Mouse (Mus musculus): ENCODE data around the gene Wdr46. TPM values are rescaled to one million over a fixed set of nuclear protein-coding genes. Genes with fewer than 3 reads are reported as not detected.
A peak's percentile ranks its signal among the peaks of the same experiment; 100 is the strongest.

The Wdr46 gene
- polyA plus RNA-seq, 1 experiment from 2014 or later: 41.9 TPM

DNA sequence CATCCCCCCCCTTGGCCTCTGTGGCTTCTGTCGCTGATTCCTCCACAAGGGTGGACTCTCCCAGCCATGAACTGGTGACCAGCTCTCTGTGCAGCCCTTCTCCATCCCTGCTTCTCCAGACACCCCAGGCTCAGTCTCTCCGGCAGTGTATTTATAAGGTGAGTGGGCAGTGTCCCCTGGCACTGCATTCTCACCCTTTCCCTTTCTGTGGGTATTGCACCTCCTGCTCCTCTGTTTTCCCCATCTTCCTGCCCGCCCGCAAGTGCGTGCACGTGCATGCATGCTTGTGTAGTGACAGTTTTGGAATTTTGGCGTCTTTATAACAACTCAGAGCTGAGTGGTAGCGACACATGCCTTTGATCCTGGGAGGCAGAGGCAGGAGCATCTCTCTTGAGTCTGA is 26.6 kb upstream of the Wdr46 start:
- H3K36me3 ChIP-seq (replicated peaks): peaks cover 56% of the 10 kb centered on the region
- no peak overlapping the region for H3K4me3 ChIP-seq (replicated peaks)

DNA sequence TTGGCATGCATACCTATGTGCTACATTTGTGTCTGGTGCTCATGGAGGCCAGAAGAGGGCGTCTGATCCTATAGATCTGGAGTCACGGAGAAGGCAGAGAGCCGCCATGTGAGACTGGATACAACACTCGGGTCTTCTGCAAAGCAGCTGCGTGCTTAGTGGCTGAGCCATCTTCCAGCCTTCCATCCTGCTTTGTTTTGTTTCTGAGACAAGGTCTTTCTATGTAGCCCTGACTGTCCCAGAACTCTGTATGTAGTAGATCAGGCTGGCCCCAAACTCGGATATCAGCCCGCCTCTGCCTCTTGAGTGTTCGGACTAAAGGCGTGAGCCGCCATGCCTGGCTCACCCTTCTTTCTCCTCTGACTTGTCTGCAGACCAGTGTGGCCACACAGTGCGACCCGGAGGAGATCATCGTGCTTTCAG is 25.5 kb upstream of the Wdr46 start:
- H3K9ac ChIP-seq: no peak overlapping the region; the same call in 1 of the 2 replicates
- peak overlapping the region; percentile 36; the same call in 1 of the 2 replicates for H3K27ac ChIP-seq
- H3K36me3 ChIP-seq (replicated peaks): peaks cover 56% of the 10 kb centered on the region

More for the DNA sequence above, 26.6 kb upstream of the Wdr46 start:
- no peak for ATAC-seq (ENCODE audit: low FRiP score)
- Histone ChIP-seq H3K4me1 (peaks cover 53% of the 10 kb centered on the region), H3K27ac (no peak overlapping the region), H3K9me3 (no peaks in the 10 kb centered on the region), H3K27me3 (peaks cover 7% of the 10 kb centered on the region; the same call in 1 of the 2 replicates), H3K4me2 (no peak overlapping the region), H3K9ac (no peak overlapping the region)
- WGBS: 96% methylated on average over 8 of the region's 8 CpGs

DNA sequence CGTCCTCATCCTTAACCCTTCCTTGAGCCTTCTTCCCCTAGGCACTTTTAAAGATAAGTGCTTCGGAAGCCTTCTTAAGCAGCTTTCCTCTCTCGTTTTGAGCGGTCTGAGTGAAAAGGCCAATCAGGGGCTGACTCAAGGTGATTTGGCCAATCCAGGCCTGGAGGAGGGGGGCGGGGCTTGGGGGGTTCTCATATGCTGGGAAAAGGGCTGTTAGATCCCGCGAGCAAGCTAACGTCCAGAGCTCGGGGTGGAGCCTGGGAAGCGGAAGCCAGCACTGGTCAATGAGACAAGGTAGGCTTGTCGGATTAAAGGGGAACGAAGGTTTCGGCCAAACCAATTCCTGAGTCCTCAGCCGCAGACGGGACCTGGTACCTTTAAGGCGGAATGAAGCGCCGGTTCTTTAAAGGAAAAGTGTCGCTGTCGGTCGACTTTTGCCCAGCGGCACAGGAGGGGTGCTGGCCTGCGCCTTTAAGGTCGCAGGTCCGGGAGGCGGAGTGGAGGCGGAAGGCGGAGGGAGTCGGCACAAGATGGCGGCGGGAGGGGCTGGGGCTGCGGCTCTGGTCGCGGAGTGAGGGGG is 24.7 kb upstream of the Wdr46 start, which contains the start of the genes Tapbp and Zbtb22:
Gene Tapbp (plus strand): TSS at position 229 of the 580 bp plus-strand sequence.
Gene Zbtb22 (plus strand): TSS at position 234 of the 580 bp plus-strand sequence.
- Histone ChIP-seq H3K9ac (peak within 1 kb of the TSS; percentile 66), H3K4me1 (peaks cover 60% of the 10 kb centered on the region), H3K4me3 (replicated peaks) (peak within 1 kb of the TSS; percentile 65), H3K4me2 (peak within 1 kb of the TSS; percentile 65), H3K27me3 (peaks cover 7% of the 10 kb centered on the region; the same call in 1 of the 2 replicates), H3K36me3 (replicated peaks) (peaks cover 56% of the 10 kb centered on the region), H3K27ac (peak within 1 kb of the TSS; percentile 88), H3K9me3 (no peaks in the 10 kb centered on the region)
- WGBS: under 1% methylated on average over 34 of the region's 34 CpGs
- ATAC-seq (ENCODE audit: low FRiP score): peak; percentile 91

More for the DNA sequence above, 25.5 kb upstream of the Wdr46 start:
- ATAC-seq (ENCODE audit: low FRiP score): no peak
- Histone ChIP-seq H3K4me2 (peak overlapping the region; percentile 65), H3K27me3 (peaks cover 7% of the 10 kb centered on the region; the same call in 1 of the 2 replicates), H3K4me1 (peaks cover 62% of the 10 kb centered on the region), H3K9me3 (no peaks in the 10 kb centered on the region), H3K4me3 (replicated peaks) (peak overlapping the region; percentile 10; the same call in 1 of the 2 replicates)
- whole genome bisulfite sequencing: 74% methylated on average over 13 of the region's 13 CpGs

DNA sequence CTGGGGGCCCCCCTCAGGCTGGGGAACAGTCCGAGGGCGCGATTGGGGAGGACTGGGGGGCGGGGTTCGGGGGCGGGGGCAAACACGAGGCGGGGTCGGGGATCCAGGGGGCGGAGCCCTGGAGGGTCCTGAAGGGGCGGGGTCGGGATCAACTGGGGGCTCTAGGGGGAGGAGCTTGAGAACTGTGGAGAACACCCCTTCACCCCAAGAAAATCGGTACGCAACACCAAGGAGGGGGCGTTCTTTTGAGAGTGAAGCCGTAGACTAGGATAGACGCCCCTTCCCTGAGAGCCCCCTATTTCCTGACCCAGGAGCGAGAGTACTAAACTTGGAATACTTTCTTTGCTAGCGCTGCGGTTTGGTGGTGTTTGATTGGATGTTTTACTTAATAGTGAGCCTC is 24.2 kb upstream of the Wdr46 start:
- H3K36me3 ChIP-seq (replicated peaks): peaks cover 52% of the 10 kb centered on the region
- peaks cover 60% of the 10 kb centered on the region for H3K4me1 ChIP-seq
- H3K4me2 ChIP-seq: peak overlapping the region; percentile 65
- peak overlapping the region; percentile 88 for H3K27ac ChIP-seq
- peak overlapping the region; percentile 65 for H3K4me3 ChIP-seq (replicated peaks)
- WGBS: under 1% methylated on average over 15 of the region's 20 CpGs
- peaks cover 7% of the 10 kb centered on the region; the same call in 1 of the 2 replicates for H3K27me3 ChIP-seq
- peak overlapping the region; percentile 66 for H3K9ac ChIP-seq
- H3K9me3 ChIP-seq: no peaks in the 10 kb centered on the region
- peak; percentile 18 for ATAC-seq (ENCODE audit: low FRiP score)

DNA sequence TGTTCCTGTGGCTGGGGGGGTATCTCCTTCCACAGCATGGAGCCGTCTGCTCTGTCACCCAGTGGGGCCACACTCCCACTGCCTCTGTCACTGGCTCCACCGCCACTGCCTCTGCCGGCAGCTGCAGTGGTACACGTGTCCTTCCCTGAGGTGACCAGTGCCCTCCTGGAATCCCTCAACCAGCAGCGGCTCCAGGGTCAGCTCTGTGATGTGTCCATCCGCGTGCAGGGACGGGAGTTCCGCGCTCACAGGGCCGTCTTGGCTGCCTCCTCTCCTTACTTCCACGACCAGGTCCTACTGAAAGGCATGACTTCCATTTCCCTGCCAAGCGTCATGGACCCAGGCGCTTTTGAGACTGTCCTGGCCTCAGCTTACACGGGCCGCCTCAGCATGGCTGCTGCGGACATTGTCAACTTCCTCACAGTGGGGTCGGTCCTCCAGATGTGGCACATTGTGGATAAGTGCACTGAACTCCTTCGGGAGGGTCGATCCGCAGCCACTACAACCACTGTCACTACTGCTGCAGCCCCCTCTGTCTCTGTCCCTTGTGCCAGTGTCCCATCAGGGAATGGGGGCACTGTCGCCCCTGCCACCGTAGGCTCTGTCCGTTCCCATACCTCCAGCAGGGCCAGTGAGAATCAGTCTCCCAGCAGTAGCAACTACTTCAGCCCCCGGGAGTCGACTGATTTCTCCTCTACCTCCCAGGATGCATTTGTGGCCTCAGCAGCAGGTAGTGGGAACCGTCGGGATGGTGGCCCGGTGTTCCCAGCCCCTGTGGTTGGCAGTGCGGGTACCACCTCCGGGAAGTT is 23.4 kb upstream of the Wdr46 start:
- H3K27me3 ChIP-seq: peaks cover 7% of the 10 kb centered on the region; the same call in 1 of the 2 replicates
- H3K4me1 ChIP-seq: peaks cover 60% of the 10 kb centered on the region
- 71% methylated on average over 31 of the region's 31 CpGs for WGBS
- ATAC-seq (ENCODE audit: low FRiP score): no peak
- H3K4me2 ChIP-seq: peak overlapping the region; percentile 65
- H3K9me3 ChIP-seq: no peaks in the 10 kb centered on the region
- peak overlapping the region; percentile 65 for H3K4me3 ChIP-seq (replicated peaks)
- H3K27ac ChIP-seq: no peak overlapping the region
- H3K36me3 ChIP-seq (replicated peaks): peaks cover 44% of the 10 kb centered on the region
- peak overlapping the region; percentile 66 for H3K9ac ChIP-seq

DNA sequence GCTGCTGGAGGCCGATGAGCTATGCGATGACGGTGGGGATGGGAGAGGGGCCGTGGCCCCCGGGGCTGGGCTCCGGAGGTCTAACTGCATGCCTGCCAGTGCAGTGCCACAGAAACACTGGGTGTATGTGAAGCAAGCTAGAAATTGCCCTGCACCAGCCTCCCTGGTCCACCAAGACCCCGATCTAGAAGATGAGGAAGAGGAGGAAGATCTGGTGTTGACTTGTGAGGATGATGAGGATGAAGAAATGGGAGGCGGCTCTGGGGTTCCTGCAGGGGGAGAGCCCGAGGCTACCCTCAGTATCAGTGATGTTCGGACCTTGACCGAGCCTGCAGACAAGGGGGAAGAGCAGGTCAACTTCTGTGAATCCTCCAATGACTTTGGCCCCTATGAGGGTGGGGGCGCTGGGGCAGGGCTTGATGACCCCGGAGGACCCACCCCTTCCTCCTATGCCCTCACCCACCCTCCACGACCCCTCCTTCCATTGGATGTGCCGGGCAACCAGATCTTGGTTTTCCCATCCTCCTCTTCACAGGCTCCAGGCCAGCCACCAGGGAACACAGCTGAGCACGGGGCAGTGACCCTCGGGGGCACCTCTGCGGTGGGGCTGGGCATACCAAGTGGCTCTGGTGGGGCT is 22.7 kb upstream of the Wdr46 start:
- Histone ChIP-seq H3K4me1 (peaks cover 60% of the 10 kb centered on the region), H3K4me2 (no peak overlapping the region), H3K9me3 (no peaks in the 10 kb centered on the region), H3K27me3 (peaks cover 7% of the 10 kb centered on the region; the same call in 1 of the 2 replicates), H3K36me3 (replicated peaks) (peaks cover 37% of the 10 kb centered on the region), H3K27ac (no peak overlapping the region), H3K4me3 (replicated peaks) (no peak overlapping the region; the same call in 1 of the 2 replicates), H3K9ac (no peak overlapping the region)
- no peak for ATAC-seq (ENCODE audit: low FRiP score)
- 84% methylated on average over 18 of the region's 18 CpGs for WGBS

DNA sequence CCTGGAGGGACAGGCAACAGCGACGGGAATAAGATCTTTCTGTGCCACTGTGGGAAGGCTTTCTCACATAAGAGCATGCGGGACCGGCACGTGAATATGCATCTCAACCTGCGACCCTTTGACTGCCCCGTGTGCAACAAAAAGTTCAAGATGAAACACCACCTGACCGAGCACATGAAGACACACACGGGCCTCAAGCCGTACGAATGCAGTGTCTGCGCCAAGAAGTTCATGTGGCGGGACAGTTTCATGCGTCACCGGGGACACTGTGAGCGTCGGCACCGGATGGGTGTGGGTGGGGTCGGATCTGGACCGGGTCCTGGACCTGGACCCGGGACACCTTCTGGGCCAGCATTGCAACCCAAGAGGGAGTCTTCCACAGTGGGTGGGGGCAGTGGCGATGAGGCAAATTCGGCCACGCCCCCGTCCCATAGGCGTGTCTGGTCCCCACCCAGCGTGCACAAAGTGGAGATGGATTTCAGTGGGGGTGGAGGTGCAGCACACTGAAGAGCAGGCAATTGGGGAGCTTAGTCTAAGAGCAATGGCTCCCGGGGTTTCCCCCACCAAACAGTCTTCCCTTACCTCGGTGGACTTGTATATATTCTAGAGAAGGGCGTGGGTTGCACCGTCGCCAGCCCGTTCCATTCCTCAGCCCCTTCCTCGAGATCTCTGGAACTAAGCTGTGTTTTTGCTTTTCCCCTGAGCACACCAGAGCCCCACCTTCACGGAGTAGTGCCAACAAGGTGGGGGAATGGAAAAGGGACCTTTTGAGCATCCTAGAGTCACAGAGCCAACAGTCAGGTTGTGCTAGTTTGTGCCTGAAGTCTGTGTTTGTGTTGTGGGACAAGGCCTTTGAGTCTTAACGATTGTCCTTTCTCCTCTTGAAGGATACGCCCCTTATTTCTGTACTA is 21.9 kb upstream of the Wdr46 start:
- Histone ChIP-seq H3K36me3 (replicated peaks) (peaks cover 31% of the 10 kb centered on the region), H3K4me3 (replicated peaks) (peak overlapping the region; percentile 46), H3K9me3 (no peaks in the 10 kb centered on the region), H3K4me2 (peak overlapping the region; percentile 87), H3K27me3 (peaks cover 7% of the 10 kb centered on the region; the same call in 1 of the 2 replicates), H3K4me1 (peaks cover 57% of the 10 kb centered on the region), H3K27ac (no peak overlapping the region), H3K9ac (no peak overlapping the region)
- WGBS: 62% methylated on average over 37 of the region's 37 CpGs
- no peak for ATAC-seq (ENCODE audit: low FRiP score)

DNA sequence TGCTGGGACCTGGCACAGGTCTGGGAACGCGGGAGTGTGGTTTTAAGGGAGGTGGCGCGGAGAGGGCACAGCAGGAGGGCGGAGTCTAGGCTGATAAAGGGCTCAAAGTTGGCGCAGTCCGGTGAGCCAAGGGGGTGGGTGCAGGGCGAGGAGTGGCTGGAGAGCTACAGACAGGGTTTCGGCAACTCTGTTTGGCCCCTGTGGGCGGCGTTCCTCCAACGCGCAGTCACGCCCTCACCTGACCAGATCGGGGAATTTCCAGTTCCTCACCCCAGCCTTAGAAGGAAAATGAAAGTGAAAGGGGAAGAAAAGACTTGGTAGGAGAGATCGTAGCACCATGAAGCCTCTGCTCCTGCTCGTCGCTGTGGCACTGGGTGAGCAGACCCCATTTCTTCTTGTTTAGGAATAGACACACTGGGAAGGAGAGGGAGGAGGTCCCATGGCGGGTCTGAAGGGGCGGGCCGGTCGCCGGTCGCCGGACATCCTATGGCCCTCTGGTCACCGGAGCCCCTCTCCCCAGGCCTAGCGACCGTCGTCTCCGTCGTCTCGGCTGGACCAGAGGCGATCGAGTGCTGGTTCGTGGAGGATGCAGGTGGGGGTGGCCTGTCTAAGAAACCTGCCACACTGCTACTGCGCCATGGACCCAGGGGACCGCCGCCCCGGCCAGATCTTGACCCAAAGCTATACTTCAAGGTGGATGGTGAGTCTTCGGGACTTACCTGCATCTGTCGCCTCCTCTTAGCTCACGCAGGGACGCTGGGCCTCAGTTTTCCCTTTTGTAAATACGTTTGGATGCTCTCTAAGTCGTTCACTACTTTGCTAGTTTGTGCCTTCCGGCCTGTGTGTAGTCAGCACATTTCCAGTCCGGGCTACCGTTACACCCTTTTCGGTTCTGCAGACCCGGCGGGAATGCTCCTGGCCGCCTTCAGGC is 20.8 kb upstream of the Wdr46 start:
- Histone ChIP-seq H3K9me3 (no peaks in the 10 kb centered on the region), H3K4me2 (peak overlapping the region; percentile 87), H3K4me3 (replicated peaks) (peak overlapping the region; percentile 46), H3K36me3 (replicated peaks) (peaks cover 20% of the 10 kb centered on the region), H3K27me3 (peaks cover 7% of the 10 kb centered on the region; the same call in 1 of the 2 replicates), H3K9ac (peak overlapping the region; percentile 51), H3K27ac (peak overlapping the region; percentile 51), H3K4me1 (peaks cover 49% of the 10 kb centered on the region)
- ATAC-seq (ENCODE audit: low FRiP score): no peak
- under 1% methylated on average over 52 of the region's 52 CpGs for WGBS

DNA sequence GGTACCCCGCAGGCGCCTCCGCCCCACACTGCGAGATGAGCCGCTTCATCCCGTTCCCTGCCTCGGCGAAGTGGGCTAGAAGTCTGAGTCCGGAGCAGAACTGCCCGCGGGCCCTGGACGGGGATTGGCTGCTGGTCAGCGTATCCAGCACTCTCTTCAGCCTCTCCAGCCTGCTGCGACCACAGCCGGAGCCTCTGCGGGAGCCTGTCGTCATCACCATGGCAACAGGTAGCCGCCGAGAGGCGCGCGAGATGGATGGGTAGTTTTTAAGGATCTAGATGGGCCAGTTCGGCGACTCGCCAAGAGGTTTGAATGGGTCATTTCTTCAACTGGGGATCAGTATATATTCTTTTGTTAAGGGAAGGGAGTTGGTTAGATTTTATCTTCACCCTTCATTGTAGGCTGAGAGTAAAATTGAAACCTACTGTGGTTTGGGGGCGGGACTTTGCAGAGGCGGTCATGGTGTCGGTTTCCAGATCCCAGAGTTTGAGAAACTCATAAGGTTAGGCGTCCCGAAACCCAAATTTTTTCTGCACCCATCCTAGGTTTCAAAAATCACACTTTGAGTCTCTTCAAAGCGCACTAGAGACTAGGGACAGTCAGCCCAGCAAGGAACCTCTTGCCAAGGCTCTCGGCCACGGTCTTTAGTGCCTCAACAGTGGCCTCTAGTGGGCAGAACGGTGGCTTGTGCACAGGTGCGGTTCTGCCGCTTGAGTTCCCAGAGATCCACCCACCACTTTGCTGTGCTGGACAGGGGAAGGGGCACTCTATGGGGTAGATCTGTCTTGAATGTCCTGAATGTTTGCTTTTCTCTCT is 20.0 kb upstream of the Wdr46 start:
- peak; percentile 27 for ATAC-seq (ENCODE audit: low FRiP score)

DNA sequence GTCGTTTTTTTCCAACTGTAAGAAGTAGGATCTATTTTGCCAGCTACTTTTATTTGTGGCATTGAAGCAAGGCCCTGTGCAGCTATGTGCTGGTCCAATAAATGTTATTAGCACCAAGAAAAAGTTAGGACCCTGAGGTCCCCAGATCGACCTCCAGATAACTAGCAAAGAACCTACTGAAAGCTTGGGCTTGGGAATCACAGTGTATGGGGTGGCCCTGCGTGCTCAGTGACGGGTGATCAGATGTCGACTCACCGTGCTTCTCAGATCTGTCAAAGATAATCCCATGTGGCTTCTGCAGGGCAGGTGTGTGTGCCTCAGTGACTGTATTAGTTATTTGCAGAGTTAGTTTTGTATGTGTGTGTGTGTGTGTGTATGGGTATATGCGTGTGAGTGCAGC is 19.1 kb upstream of the Wdr46 start:
- 86% methylated on average over 7 of the region's 7 CpGs for WGBS
- H3K4me1 ChIP-seq: peaks cover 39% of the 10 kb centered on the region
- peaks cover 7% of the 10 kb centered on the region; the same call in 1 of the 2 replicates for H3K27me3 ChIP-seq
- no peak overlapping the region for H3K9ac ChIP-seq
- H3K4me3 ChIP-seq (replicated peaks): no peak overlapping the region
- no peak for ATAC-seq (ENCODE audit: low FRiP score)
- H3K36me3 ChIP-seq (replicated peaks): peaks cover 29% of the 10 kb centered on the region
- no peak overlapping the region for H3K4me2 ChIP-seq
- no peaks in the 10 kb centered on the region for H3K9me3 ChIP-seq
- H3K27ac ChIP-seq: no peak overlapping the region

More for the DNA sequence above, 20.0 kb upstream of the Wdr46 start:
- H3K4me3 ChIP-seq (replicated peaks): peak overlapping the region; percentile 46
- H3K4me1 ChIP-seq: peaks cover 40% of the 10 kb centered on the region
- peak overlapping the region; percentile 51 for H3K9ac ChIP-seq
- H3K27me3 ChIP-seq: peaks cover 7% of the 10 kb centered on the region; the same call in 1 of the 2 replicates
- no peaks in the 10 kb centered on the region for H3K9me3 ChIP-seq
- H3K36me3 ChIP-seq (replicated peaks): peaks cover 20% of the 10 kb centered on the region
- under 1% methylated on average over 36 of the region's 36 CpGs for WGBS
- peak overlapping the region; percentile 51 for H3K27ac ChIP-seq
- peak overlapping the region; percentile 87 for H3K4me2 ChIP-seq

Data from forebrain, embryonic 12.5 days (tissue).